Mouse (Mus musculus): ENCODE results near the gene Polr2b. TPM values are rescaled to one million over a fixed set of nuclear protein-coding genes. Genes with fewer than 3 reads are reported as not detected.

Polr2b gene
- polyA plus RNA-seq, 1 experiment from 2014 or later, result 46.0 TPM

DNA sequence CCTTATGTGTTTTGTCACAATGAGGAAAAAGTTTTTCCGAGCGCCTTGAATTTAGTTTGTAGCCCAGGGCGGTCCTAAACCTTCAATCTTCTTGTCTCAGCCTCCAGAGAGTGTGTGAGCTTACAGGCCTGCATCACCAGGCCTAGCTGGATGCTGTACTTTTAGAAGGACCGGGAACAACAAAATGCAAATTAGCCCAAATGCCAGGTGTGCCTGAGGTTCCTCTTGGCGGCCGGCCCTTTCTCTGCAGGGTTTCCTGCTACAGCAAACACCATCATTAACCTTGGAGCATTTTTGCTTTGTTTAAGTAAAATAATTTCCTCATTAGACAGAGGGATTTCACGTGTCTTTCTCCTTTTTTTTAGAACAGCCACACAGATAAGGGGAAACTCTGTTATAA is 58.2 kb downstream of the Polr2b start:
- H3K9me3 ChIP-seq (replicated peaks), result no peaks in the 10 kb centered on the region
- no peak for ATAC-seq
- peaks cover 15% of the 10 kb centered on the region for H3K4me1 ChIP-seq
- WGBS (ENCODE audit: insufficient replicate concordance), result 48% methylated on average over 7 of the region's 7 CpGs
- H3K4me3 ChIP-seq, result no peak overlapping the region
- no peak overlapping the region for H3K4me2 ChIP-seq
- H3K36me3 ChIP-seq, result no peaks in the 10 kb centered on the region
- H3K27ac ChIP-seq, result no peak overlapping the region
- no peaks in the 10 kb centered on the region for H3K27me3 ChIP-seq (replicated peaks)
- H3K9ac ChIP-seq, result no peak overlapping the region

- no peak for ATAC-seq
Measured at GRCm38 (mm10) chr5:77369394-77369793, 59.4 kb downstream of the Polr2b start.

GRCm38 (mm10) chr5:77370378-77370892 is 60.5 kb downstream of the Polr2b start:
- Histone ChIP-seq H3K4me3 (no peak overlapping the region), H3K27ac (no peak overlapping the region), H3K27me3 (replicated peaks) (no peaks in the 10 kb centered on the region), H3K9ac (no peak overlapping the region), H3K4me1 (peaks cover 15% of the 10 kb centered on the region), H3K36me3 (no peaks in the 10 kb centered on the region), H3K4me2 (no peak overlapping the region), H3K9me3 (replicated peaks) (no peaks in the 10 kb centered on the region)
- 61% methylated on average over 5 of the region's 5 CpGs for WGBS (ENCODE audit: insufficient replicate concordance)
- ATAC-seq, result no peak

More at GRCm38 (mm10) chr5:77369394-77369793, 59.4 kb downstream of the Polr2b start:
- H3K27ac ChIP-seq, result no peak overlapping the region
- no peaks in the 10 kb centered on the region for H3K27me3 ChIP-seq (replicated peaks)
- H3K9me3 ChIP-seq (replicated peaks), result no peaks in the 10 kb centered on the region
- 53% methylated on average over 5 of the region's 5 CpGs for WGBS (ENCODE audit: insufficient replicate concordance)
- H3K4me1 ChIP-seq, result peaks cover 15% of the 10 kb centered on the region
- H3K36me3 ChIP-seq, result no peaks in the 10 kb centered on the region
- no peak overlapping the region for H3K4me3 ChIP-seq
- no peak overlapping the region for H3K4me2 ChIP-seq
- H3K9ac ChIP-seq, result no peak overlapping the region

DNA sequence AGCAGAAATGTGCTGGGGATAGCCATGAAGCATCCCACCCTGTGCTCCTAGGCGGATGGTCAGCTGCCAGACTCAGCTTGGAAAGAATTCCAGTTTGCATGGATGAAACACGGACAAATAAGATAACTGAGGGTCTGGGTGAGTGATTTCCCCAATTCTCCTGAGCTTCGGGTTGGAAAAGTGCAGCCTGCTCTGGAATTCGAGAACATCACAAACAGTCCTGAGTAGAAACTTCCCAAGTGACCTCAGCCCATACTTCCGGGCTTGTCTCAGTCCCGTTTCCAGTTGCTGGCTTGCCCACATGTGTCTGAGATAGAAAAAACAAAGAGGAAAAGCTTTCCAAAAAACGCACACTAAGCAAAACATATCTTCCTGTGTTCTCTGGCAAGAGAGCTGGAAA is 62.3 kb downstream of the Polr2b start:
- no peak overlapping the region for H3K9ac ChIP-seq
- H3K27ac ChIP-seq, result no peak overlapping the region
- ATAC-seq, result no peak
- peaks cover 15% of the 10 kb centered on the region for H3K4me1 ChIP-seq
- H3K4me2 ChIP-seq, result peak overlapping the region; percentile 18; the same call in 1 of the 2 replicates
- no peak overlapping the region for H3K4me3 ChIP-seq
- H3K36me3 ChIP-seq, result no peaks in the 10 kb centered on the region
- no peaks in the 10 kb centered on the region for H3K27me3 ChIP-seq (replicated peaks)
- H3K9me3 ChIP-seq (replicated peaks), result no peaks in the 10 kb centered on the region
- 38% methylated on average over 7 of the region's 7 CpGs for WGBS (ENCODE audit: insufficient replicate concordance)

DNA sequence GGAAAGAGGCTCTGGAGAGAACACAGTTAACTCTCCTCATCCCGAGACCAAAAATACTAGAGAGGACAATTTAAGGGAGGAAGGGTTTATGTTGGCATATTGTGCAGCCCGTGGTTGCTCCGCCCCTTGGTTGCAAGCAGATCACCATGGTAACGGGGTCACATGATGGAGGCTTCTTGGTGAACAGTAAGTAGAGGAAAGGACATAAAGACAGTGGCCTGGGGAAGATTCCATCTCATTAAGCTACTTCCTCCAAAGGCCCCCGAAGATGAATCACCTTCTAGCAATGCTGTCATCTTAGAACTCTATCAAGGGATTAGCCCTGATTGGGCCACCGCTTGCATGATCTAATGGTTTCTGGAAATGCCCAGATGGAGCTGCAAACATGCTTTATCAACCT is 62.8 kb downstream of the Polr2b start:
- WGBS (ENCODE audit: insufficient replicate concordance), result 26% methylated on average over 6 of the region's 6 CpGs
- peak overlapping the region; percentile 18 for H3K4me2 ChIP-seq
- H3K27me3 ChIP-seq (replicated peaks), result no peaks in the 10 kb centered on the region
- H3K27ac ChIP-seq, result no peak overlapping the region
- no peaks in the 10 kb centered on the region for H3K9me3 ChIP-seq (replicated peaks)
- no peak overlapping the region for H3K9ac ChIP-seq
- peaks cover 12% of the 10 kb centered on the region for H3K4me1 ChIP-seq
- no peaks in the 10 kb centered on the region for H3K36me3 ChIP-seq
- H3K4me3 ChIP-seq, result no peak overlapping the region
- ATAC-seq, result 0 out of 2 replicates have a peak, but pooled peaks have one; percentile 35

DNA sequence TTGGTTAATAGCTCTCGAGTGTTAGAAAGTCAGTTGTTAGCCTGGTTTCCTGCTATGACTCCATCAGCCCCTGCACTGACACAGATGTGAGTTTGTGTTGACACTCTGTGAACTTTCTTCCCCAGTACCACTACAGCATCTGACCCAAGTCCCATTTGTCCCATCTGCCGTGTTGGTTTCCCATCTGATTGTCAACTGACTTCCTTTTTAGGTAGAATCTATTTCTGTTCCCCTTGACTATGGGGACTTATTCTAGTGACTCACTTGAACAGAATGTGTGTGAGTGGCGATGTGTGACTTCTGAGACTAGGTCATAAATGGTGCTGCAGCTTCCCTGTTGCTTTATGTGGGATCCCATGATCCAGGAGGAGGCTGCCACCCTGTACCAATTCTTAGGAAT is 65.0 kb downstream of the Polr2b start:
- H3K9me3 ChIP-seq (replicated peaks), result no peaks in the 10 kb centered on the region
- H3K27me3 ChIP-seq (replicated peaks), result no peaks in the 10 kb centered on the region
- ATAC-seq, result no peak
- peaks cover 7% of the 10 kb centered on the region for H3K4me1 ChIP-seq
- no peaks in the 10 kb centered on the region for H3K36me3 ChIP-seq
- H3K4me3 ChIP-seq, result no peak overlapping the region
- H3K9ac ChIP-seq, result no peak overlapping the region
- H3K4me2 ChIP-seq, result no peak overlapping the region
- 18% methylated on average over 3 of the region's 3 CpGs for WGBS (ENCODE audit: insufficient replicate concordance)
- H3K27ac ChIP-seq, result no peak overlapping the region

- Histone ChIP-seq H3K4me2 (no peak overlapping the region), H3K27me3 (replicated peaks) (no peaks in the 10 kb centered on the region), H3K9ac (no peak overlapping the region), H3K4me1 (peaks cover 7% of the 10 kb centered on the region), H3K36me3 (no peaks in the 10 kb centered on the region), H3K4me3 (no peak overlapping the region), H3K9me3 (replicated peaks) (no peaks in the 10 kb centered on the region), H3K27ac (no peak overlapping the region)
- no peak for ATAC-seq
- WGBS (ENCODE audit: insufficient replicate concordance), result 67% methylated on average over 4 of the region's 4 CpGs
Measured at GRCm38 (mm10) chr5:77375546-77375945, 65.6 kb downstream of the Polr2b start.

DNA sequence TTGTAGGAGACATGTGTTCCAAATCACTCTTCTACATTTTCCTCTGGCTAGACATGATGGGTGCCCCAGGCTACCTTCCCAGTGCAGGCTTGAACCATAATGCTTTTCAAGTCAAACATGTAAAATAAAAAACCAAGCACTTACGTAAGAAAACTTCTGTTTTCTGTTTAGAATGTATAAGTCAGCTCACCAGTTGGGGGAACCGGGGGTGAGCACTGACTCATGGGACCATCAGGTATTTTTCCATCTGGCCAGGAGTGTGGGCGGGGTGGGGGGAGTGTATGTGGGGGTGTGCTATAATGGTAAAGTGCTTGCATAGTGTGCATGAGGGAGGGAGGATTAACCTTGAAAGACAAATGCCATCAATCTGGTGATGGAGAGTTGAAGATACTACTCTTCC is 68.1 kb downstream of the Polr2b start:
- H3K4me1 ChIP-seq, result no peaks in the 10 kb centered on the region
- H3K27ac ChIP-seq, result no peak overlapping the region
- no peak overlapping the region for H3K9ac ChIP-seq
- H3K9me3 ChIP-seq (replicated peaks), result no peaks in the 10 kb centered on the region
- WGBS (ENCODE audit: insufficient replicate concordance), result 67% methylated on average over 3 of the region's 3 CpGs
- no peak for ATAC-seq
- no peaks in the 10 kb centered on the region for H3K36me3 ChIP-seq
- no peak overlapping the region for H3K4me3 ChIP-seq
- no peaks in the 10 kb centered on the region for H3K27me3 ChIP-seq (replicated peaks)
- no peak overlapping the region for H3K4me2 ChIP-seq

DNA sequence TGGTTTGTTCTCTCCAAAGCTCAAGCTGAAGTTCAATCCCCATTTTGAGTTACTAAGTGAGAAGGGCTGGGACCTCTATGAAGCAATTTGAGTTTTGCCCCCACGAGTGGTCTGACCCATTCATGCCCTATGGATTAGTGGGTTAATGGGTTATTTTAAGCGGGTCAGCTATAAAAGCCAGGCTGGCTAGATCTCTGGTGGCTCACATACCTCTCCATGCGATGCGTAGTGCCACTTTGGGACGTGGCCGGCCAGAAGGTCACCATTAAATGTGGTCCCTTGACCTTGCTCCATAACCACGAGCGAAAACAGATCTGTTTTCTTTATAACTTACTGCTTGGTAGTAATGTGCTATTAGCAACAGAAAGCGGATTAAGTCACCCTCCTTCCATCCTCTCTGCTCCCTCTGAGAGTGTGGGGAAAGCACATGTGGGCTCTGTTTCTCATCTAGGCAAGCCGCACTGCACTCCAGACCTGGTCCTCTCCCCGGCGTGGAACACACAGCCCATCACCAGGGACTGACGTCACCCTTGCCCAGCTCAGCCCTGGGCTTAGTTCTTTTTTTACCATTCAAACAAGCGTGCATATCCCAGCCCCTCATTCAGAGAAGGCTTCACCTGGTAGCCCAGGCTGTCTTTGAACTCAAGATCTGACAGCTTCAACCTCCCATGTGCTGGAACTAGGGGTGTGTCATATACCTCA is 69.6 kb downstream of the Polr2b start:
- ATAC-seq, result no peak
- no peaks in the 10 kb centered on the region for H3K36me3 ChIP-seq
- H3K4me1 ChIP-seq, result peaks cover 9% of the 10 kb centered on the region; the same call in 1 of the 2 replicates
- WGBS (ENCODE audit: insufficient replicate concordance), result 74% methylated on average over 14 of the region's 14 CpGs
- no peaks in the 10 kb centered on the region for H3K9me3 ChIP-seq (replicated peaks)
- H3K4me2 ChIP-seq, result no peak overlapping the region
- no peak overlapping the region for H3K27ac ChIP-seq
- H3K9ac ChIP-seq, result no peak overlapping the region
- no peak overlapping the region for H3K4me3 ChIP-seq
- H3K27me3 ChIP-seq (replicated peaks), result no peaks in the 10 kb centered on the region

DNA sequence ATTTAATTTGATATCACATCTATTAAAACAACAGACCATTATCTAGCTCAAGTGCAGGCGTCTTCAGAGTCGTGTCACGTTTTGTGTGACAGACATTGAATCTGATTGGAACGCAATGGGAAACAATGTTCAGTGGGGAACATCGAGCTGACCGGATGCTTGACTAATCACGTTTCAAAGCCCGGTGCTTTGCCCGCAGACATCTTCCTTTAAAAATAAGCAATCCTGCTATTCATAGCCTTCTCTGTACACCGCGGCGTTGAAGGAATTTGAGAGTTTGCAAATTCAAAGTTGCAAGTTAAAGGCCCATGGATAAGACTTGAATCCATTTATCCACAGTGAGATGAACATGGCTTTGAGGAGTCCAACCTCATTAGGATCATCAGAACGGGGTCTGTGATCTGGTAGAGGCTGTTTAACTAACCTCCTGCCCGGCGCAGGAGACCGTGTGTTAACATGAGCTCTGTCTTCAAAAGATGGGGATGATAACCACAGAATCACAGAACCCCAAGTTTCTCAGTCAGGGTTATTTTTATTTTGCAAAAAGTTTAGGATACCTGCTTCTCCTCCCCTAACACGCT is 70.5 kb downstream of the Polr2b start:
- no peaks in the 10 kb centered on the region for H3K9me3 ChIP-seq (replicated peaks)
- peaks cover 9% of the 10 kb centered on the region; the same call in 1 of the 2 replicates for H3K4me1 ChIP-seq
- no peaks in the 10 kb centered on the region for H3K27me3 ChIP-seq (replicated peaks)
- no peak overlapping the region for H3K9ac ChIP-seq
- no peak overlapping the region for H3K4me3 ChIP-seq
- WGBS (ENCODE audit: insufficient replicate concordance), result 74% methylated on average over 17 of the region's 17 CpGs
- H3K4me2 ChIP-seq, result no peak overlapping the region
- no peaks in the 10 kb centered on the region for H3K36me3 ChIP-seq
- ATAC-seq, result no peak
- no peak overlapping the region for H3K27ac ChIP-seq

- 78% methylated on average over 7 of the region's 7 CpGs for WGBS (ENCODE audit: insufficient replicate concordance)
- Histone ChIP-seq H3K27me3 (replicated peaks) (no peaks in the 10 kb centered on the region), H3K4me2 (no peak overlapping the region), H3K9me3 (replicated peaks) (no peaks in the 10 kb centered on the region), H3K4me1 (peaks cover 13% of the 10 kb centered on the region; the same call in 1 of the 2 replicates), H3K9ac (no peak overlapping the region), H3K27ac (no peak overlapping the region), H3K4me3 (no peak overlapping the region), H3K36me3 (no peaks in the 10 kb centered on the region)
- ATAC-seq, result no peak
Measured at GRCm38 (mm10) chr5:77381283-77381682, 71.3 kb downstream of the Polr2b start.

- Histone ChIP-seq H3K27me3 (replicated peaks) (no peaks in the 10 kb centered on the region), H3K9ac (no peak overlapping the region), H3K4me1 (peaks cover 17% of the 10 kb centered on the region; the same call in 1 of the 2 replicates), H3K9me3 (replicated peaks) (no peaks in the 10 kb centered on the region), H3K27ac (no peak overlapping the region), H3K4me3 (no peak overlapping the region), H3K36me3 (no peaks in the 10 kb centered on the region), H3K4me2 (no peak overlapping the region)
- WGBS (ENCODE audit: insufficient replicate concordance), result 69% methylated on average over 5 of the region's 5 CpGs
- no peak for ATAC-seq
Measured at GRCm38 (mm10) chr5:77381686-77382085, 71.7 kb downstream of the Polr2b start.
